Mouse (Mus musculus) stomach, embryonic 15.5 days (tissue): ENCODE data around the gene Jarid2. TPM values are rescaled to one million over a fixed set of nuclear protein-coding genes. Genes with fewer than 3 reads are reported as not detected.
A peak's percentile ranks its signal among the peaks of the same experiment; 100 is the strongest.

ENCODE experiments used
- ATAC-seq: fragments of 200-750 bp; cut with Nextera tagmentation; 2 replicates; pipeline ENCODE4 v1.8.0; 2017; ENCODE audit warnings: low read depth, moderate number of reproducible peaks, moderate TSS enrichment; ENCODE audit not compliant: insufficient read depth, low FRiP score
- H3K27ac ChIP-seq: fragments of 300-500 bp; sonication (generic); 2 replicates; pipeline ENCODE4 v1.5.1; 2015; ENCODE audit warnings: mild to moderate bottlenecking, inconsistent platforms
- H3K27me3 ChIP-seq: fragments of 300-500 bp; sonication (generic); replicated peaks from 2 replicates; pipeline ENCODE4 v1.6.1; 2015; ENCODE audit warnings: inconsistent platforms
- H3K36me3 ChIP-seq: fragments of 300-500 bp; sonication (generic); 2 replicates; pipeline ENCODE4 v1.6.1; 2015; ENCODE audit warnings: inconsistent platforms
- H3K4me1 ChIP-seq: fragments of 300-500 bp; sonication (generic); 2 replicates; pipeline ENCODE4 v1.6.1; 2015; ENCODE audit warnings: inconsistent platforms
- H3K4me2 ChIP-seq: fragments of 300-500 bp; sonication (generic); 2 replicates; pipeline ENCODE4 v1.6.1; 2015; ENCODE audit warnings: mild to moderate bottlenecking, inconsistent platforms
- H3K4me3 ChIP-seq: fragments of 300-500 bp; sonication (generic); replicated peaks from 2 replicates; pipeline ENCODE4 v1.5.1; 2015; ENCODE audit warnings: inconsistent platforms
- H3K9ac ChIP-seq: fragments of 300-500 bp; sonication (generic); 2 replicates; pipeline ENCODE4 v1.6.1; 2015; ENCODE audit warnings: inconsistent platforms
- H3K9me3 ChIP-seq: fragments of 300-500 bp; sonication (generic); 2 replicates; pipeline ENCODE4 v1.6.1; 2016; ENCODE audit warnings: inconsistent platforms
- WGBS: fragments of 180-500 bp; shearing (Covaris S2); methylation state at CpG from one replicate; pipeline ENCODE4 v1.1.7; 2015; 5-methylcytosine and 5-hydroxymethylcytosine counted together
- polyA plus RNA-seq: library from polyadenylated mRNA; unstranded; fragments of >200 nt; fragmentation: Nextera tagmentation; extraction: Ambion mirVana; gene quantifications from 2 replicates; pipeline ENCODE4 v1.2.1, GENCODE M21; 2015

Gene Jarid2
- polyA plus RNA-seq, 1 experiment from 2014 or later, result 24.4 TPM

DNA sequence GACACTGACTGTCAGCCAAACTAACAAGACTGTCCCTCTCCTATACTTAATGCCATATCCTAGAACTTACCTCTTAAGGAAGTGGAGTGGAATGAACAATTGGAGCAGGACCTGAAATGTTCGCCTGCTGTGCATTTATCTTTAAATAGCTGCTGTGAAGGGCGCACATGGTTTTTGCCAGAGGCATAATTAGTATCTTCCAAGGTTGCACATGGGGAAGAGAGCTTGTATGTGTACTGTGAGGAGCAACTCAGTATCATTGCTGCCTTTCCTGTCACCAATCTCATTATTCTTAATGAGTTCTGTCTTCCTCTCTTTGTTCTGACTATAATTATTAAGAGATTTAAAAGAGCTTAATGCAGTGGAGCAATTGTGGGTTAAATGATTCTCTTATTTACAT lies 147.5 kb downstream of the Jarid2 start:
- Histone ChIP-seq H3K27ac (no peak overlapping the region), H3K4me2 (no peak overlapping the region), H3K36me3 (no peaks in the 10 kb centered on the region), H3K4me3 (no peak overlapping the region), H3K9me3 (no peaks in the 10 kb centered on the region), H3K9ac (no peak overlapping the region), H3K4me1 (no peaks in the 10 kb centered on the region), H3K27me3 (no peaks in the 10 kb centered on the region)
- WGBS, result 83% methylated on average over 2 of the region's 2 CpGs
- no peak for ATAC-seq

DNA sequence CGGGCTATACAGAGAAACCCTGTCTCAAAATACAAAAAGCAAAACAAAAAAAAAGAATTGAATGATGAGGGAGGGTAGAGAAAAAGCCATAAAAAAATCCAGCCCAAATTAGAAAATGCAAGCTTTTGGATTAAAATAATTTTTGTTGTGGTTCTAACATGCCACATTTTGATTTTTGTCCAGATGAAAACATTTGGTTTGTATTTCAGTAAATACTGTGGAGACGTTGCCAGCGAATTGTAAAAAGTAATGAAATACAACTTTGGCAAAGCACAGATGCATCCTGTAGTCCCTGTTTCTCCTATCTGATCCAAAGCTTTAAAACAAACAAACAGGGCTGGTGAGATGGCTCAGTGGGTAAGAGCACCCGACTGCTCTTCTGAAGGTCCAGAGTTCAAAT lies 151.7 kb downstream of the Jarid2 start:
- Histone ChIP-seq H3K4me2 (no peak overlapping the region), H3K9ac (no peak overlapping the region), H3K27me3 (no peaks in the 10 kb centered on the region), H3K27ac (no peak overlapping the region), H3K4me3 (no peak overlapping the region), H3K36me3 (no peaks in the 10 kb centered on the region), H3K9me3 (no peaks in the 10 kb centered on the region), H3K4me1 (no peaks in the 10 kb centered on the region)
- no peak for ATAC-seq
- 89% methylated on average over 4 of the region's 4 CpGs for WGBS

DNA sequence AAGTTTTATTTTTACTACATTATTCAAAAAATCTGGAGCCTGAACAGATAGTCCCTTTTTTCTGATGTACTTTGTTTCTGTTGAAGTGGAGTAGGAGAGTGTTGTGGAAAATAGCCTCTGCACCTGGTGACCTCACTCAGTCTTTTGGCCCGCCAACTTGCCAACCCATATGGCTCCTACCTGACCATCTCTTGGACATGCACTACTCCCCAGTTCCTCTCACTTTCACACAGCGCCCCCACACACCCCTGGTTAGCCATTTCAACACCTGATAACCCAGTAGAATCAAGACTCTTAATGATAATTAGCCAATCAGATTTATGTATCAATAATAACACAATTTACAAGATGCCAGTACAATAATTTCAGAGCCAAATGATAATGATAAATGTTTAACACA lies 156.9 kb downstream of the Jarid2 start:
- Histone ChIP-seq H3K36me3 (peaks cover 3% of the 10 kb centered on the region; the same call in 1 of the 2 replicates), H3K9ac (no peak overlapping the region), H3K27me3 (no peaks in the 10 kb centered on the region), H3K4me1 (no peaks in the 10 kb centered on the region), H3K27ac (no peak overlapping the region), H3K4me2 (no peak overlapping the region), H3K4me3 (no peak overlapping the region), H3K9me3 (no peaks in the 10 kb centered on the region)
- no peak for ATAC-seq
- 98% methylated on average over 2 of the region's 2 CpGs for WGBS

DNA sequence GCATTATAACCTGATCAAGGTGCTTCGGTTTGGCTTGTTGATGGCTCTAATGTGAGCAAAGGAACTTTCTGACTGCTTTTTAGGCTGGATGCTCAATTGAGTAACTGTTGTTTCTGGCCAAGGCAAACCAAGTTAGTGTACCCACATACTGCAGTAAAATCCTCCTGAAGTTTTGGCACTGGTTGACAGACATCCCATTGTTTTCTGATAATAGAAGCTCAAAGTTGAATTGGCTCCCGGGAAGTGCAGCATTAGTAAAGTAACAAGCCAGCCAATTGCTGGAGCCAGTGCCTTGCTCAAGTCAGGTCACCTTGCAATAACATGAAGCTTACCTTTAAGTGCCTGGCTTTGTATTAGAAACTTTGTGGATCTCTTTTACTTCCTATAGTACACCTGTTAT lies 161.3 kb downstream of the Jarid2 start:
- WGBS, result 83% methylated on average over 2 of the region's 2 CpGs
- Histone ChIP-seq H3K4me2 (no peak overlapping the region), H3K9ac (no peak overlapping the region), H3K27me3 (no peaks in the 10 kb centered on the region), H3K9me3 (no peaks in the 10 kb centered on the region), H3K4me3 (no peak overlapping the region), H3K27ac (no peak overlapping the region), H3K4me1 (no peaks in the 10 kb centered on the region), H3K36me3 (peaks cover 3% of the 10 kb centered on the region)
- ATAC-seq, result no peak

DNA sequence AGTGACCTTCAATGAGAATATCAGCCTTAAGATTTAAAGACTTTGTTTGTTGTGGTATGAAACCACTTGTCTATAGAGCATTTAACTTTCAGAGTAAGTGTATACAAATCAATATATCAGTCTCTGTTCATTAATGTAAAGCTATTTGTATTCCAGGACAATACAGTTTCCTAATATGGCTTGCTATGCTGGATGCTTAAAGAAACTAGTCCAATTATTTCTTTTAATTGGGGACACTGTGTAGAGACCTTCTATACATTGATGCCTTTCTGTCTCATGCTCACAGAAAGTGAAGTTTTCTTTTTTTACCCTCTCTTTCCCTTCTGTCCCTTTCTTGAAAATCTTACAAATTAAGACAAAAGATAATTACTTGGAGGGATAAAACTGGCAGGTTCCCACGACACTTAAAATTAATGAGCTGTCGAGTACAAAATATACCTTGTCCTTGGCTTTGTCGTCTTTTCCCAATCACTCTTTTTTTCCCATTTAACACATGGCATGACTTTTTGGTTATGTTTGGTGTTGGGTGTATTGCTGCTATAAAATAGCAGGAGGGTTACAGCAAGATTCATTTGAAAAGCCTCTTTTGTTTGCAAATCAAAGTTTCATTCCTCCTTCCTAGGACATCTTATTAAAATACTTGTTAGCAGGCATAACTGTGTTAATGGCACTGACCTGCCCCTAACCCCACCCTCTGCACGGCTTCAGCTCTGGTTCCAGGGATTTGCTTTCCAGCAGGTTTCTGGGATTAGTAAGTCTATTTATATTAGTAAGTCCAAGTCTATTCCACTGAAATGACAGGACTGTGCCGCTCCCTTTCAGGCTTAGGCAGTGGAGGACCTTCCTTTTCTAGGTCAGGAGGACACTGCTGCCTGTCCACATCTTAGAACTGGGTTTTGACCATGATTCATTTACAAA lies 162.8 kb downstream of the Jarid2 start:
- Histone ChIP-seq H3K4me1 (no peaks in the 10 kb centered on the region), H3K27me3 (no peaks in the 10 kb centered on the region), H3K4me2 (no peak overlapping the region), H3K27ac (no peak overlapping the region), H3K36me3 (peaks cover 3% of the 10 kb centered on the region; the same call in 1 of the 2 replicates), H3K9me3 (no peaks in the 10 kb centered on the region), H3K4me3 (no peak overlapping the region), H3K9ac (no peak overlapping the region)
- no peak for ATAC-seq
- 41% methylated on average over 5 of the region's 5 CpGs for WGBS

DNA sequence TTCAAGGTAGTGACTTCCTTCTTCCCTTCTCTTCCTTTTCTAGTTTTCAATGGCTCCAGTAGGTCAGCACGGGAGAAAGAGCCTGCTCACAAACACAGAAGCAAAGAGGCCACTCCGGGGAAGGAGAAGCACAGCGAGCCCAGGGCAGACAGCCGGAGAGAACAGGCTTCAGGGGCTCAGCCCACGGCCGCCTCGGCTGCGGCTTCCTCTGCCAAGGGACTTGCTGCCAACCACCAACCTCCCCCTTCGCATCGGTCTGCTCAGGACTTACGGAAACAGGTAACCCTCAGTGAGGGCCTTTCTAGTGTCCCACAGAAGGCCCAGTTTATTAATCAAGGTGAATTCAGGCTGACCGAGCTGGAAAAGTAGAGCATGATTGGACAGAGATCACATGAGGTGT lies 166.9 kb downstream of the Jarid2 start:
- peaks cover 9% of the 10 kb centered on the region for H3K36me3 ChIP-seq
- 92% methylated on average over 12 of the region's 12 CpGs for WGBS
- no peak overlapping the region for H3K4me2 ChIP-seq
- H3K27me3 ChIP-seq, result no peaks in the 10 kb centered on the region
- no peak overlapping the region for H3K27ac ChIP-seq
- no peak overlapping the region for H3K9ac ChIP-seq
- ATAC-seq, result no peak
- H3K4me3 ChIP-seq, result no peak overlapping the region
- no peaks in the 10 kb centered on the region for H3K4me1 ChIP-seq
- no peaks in the 10 kb centered on the region for H3K9me3 ChIP-seq

DNA sequence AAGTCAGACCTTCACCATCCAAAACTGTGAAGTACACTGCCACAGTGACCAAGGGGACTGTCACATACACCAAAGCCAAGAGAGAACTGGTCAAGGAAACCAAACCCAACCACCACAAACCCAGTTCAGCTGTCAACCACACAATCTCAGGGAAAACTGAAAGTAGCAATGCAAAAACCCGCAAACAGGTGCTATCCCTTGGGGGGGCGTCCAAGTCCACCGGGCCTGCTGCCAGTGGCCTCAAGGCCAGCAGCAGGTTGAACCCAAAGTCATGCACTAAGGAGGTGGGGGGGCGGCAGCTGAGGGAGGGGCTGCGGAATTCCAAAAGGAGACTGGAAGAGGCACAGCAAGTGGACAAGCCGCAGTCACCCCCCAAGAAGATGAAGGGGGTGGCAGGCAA lies 173.0 kb downstream of the Jarid2 start:
- Histone ChIP-seq H3K36me3 (peaks cover 13% of the 10 kb centered on the region), H3K27ac (no peak overlapping the region), H3K4me2 (no peak overlapping the region), H3K9ac (no peak overlapping the region), H3K4me3 (no peak overlapping the region), H3K27me3 (no peaks in the 10 kb centered on the region), H3K9me3 (no peaks in the 10 kb centered on the region), H3K4me1 (peaks cover 10% of the 10 kb centered on the region)
- ATAC-seq, result no peak
- WGBS, result 92% methylated on average over 6 of the region's 6 CpGs

DNA sequence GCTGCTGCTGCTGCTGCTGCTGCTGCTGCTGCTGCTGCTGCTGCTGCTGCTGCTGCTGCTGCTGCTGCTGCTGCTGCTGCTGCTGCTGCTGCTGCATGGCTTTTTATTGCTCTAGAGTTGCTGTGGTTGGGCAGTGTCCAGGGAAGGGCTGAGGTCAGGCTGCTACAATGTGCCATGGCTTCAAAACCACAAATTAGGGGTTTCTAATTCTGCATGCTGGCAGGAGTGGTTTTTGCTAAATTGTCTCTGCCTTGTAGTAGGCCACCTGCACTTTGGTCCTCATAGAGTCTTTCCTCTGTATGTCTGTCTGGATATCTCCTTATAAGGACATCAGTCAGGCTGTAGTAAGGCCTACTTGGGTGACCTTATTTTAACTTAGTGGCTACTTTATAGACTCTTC lies 174.1 kb downstream of the Jarid2 start:
- no peak overlapping the region for H3K27ac ChIP-seq
- H3K4me2 ChIP-seq, result no peak overlapping the region
- peaks cover 10% of the 10 kb centered on the region for H3K36me3 ChIP-seq
- no peak for ATAC-seq
- H3K27me3 ChIP-seq, result no peaks in the 10 kb centered on the region
- H3K4me3 ChIP-seq, result no peak overlapping the region
- H3K9ac ChIP-seq, result no peak overlapping the region
- no peaks in the 10 kb centered on the region for H3K9me3 ChIP-seq
- peaks cover 21% of the 10 kb centered on the region for H3K4me1 ChIP-seq

DNA sequence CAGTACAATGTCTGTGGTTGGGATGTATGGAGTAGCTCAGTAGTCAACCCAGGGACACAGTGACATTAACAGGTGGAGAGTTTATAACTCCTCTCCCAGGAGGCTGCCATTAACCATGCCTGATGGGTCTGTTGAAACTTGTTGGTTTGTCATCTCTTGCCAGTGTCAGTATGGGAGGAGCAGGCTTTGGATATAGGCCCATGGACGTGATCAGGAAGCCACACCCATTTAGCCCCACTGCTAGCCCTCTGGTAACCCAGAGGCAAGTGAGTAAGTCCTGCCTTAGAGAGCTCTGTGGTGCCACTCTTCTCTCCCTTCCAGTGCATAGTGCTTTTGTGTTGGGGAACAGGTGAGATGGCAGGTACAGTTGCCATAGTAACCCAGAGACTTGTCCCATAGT lies 175.0 kb downstream of the Jarid2 start:
- Histone ChIP-seq H3K27ac (no peak overlapping the region), H3K4me3 (no peak overlapping the region), H3K4me2 (no peak overlapping the region), H3K4me1 (peaks cover 27% of the 10 kb centered on the region), H3K27me3 (no peaks in the 10 kb centered on the region), H3K9me3 (no peaks in the 10 kb centered on the region), H3K36me3 (peaks cover 8% of the 10 kb centered on the region; the same call in 1 of the 2 replicates), H3K9ac (no peak overlapping the region)
- 52% methylated on average over 1 of the region's 1 CpGs for WGBS
- ATAC-seq, result no peak

DNA sequence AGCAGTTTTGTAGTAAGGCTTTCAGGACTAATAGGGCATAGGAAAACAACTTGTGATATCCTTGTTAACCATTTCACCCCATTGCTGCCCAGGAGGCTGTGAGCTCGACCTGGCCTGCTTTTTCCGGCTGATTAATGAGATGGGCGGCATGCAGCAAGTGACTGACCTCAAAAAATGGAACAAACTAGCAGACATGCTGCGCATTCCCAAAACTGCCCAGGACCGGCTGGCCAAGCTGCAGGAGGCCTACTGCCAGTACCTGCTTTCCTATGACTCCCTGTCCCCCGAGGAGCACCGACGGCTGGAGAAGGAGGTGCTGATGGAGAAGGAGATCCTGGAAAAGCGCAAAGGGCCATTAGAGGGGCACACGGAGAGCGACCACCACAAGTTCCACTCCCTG lies 176.9 kb downstream of the Jarid2 start:
- Histone ChIP-seq H3K4me3 (no peak overlapping the region), H3K27ac (no peak overlapping the region), H3K9ac (no peak overlapping the region), H3K36me3 (peaks cover 8% of the 10 kb centered on the region; the same call in 1 of the 2 replicates), H3K27me3 (no peaks in the 10 kb centered on the region), H3K4me1 (peaks cover 27% of the 10 kb centered on the region), H3K9me3 (no peaks in the 10 kb centered on the region), H3K4me2 (no peak overlapping the region)
- 87% methylated on average over 11 of the region's 11 CpGs for WGBS
- ATAC-seq, result no peak

DNA sequence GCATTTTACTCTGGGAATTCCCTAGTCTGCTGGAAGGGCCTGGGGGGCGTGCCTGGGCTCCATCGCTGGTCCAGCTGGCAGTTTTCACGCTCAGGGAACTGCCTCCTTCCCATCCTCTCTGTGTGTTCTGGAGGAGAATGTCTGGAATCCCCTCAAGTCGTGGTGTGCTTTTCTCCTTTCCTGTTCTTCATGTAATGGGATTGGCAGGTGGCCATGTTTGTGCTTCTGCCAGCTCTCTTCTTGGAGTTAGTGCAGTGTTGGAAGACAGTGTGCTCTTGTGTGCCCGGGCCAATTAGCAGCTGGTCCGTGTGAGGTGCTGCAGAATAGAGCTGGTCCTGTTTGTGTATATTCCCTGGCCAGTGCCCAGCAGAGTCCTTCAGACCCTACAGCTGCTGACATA lies 178.4 kb downstream of the Jarid2 start:
- Histone ChIP-seq H3K27ac (peak overlapping the region; percentile 86), H3K4me3 (no peak overlapping the region), H3K36me3 (peaks cover 10% of the 10 kb centered on the region), H3K9me3 (no peaks in the 10 kb centered on the region), H3K27me3 (no peaks in the 10 kb centered on the region), H3K9ac (no peak overlapping the region), H3K4me1 (peaks cover 27% of the 10 kb centered on the region), H3K4me2 (no peak overlapping the region)
- peak; percentile 92 for ATAC-seq
- 28% methylated on average over 6 of the region's 6 CpGs for WGBS

DNA sequence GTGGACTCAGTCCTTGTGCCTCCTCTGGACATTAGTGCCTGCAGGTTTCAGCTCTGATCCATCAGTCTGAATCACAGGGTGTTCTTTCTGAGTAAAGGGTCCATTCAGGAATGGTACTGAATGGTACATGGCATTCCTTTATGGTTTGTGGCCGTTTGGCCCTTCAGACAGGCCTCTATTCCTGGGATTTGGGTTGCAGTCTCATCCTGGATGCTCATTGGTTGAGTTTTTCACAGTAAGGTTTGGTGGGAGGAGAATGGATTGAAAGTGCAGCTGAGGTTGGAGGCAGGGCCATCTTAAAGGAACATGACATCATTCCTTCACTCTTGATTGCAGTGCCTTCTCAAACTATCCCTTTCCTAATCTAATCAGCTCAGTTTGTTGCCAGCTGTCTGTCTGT lies 179.5 kb downstream of the Jarid2 start:
- H3K27ac ChIP-seq, result peak overlapping the region; percentile 86; the same call in 1 of the 2 replicates

More for the DNA sequence above, 179.5 kb downstream of the Jarid2 start:
- WGBS, result 15% methylated on average over 1 of the region's 1 CpGs
- H3K27me3 ChIP-seq, result no peaks in the 10 kb centered on the region
- H3K4me2 ChIP-seq, result no peak overlapping the region
- H3K4me1 ChIP-seq, result peaks cover 27% of the 10 kb centered on the region
- H3K4me3 ChIP-seq, result no peak overlapping the region
- peaks cover 16% of the 10 kb centered on the region for H3K36me3 ChIP-seq
- ATAC-seq, result no peak
- no peaks in the 10 kb centered on the region for H3K9me3 ChIP-seq
- no peak overlapping the region for H3K9ac ChIP-seq
